Comparison of ENCODE assay signal across 8 mouse cellular contexts in genomic region chr19:38054149-38054719, GRCm38 (mm10). TPM values are rescaled to one million over a fixed set of nuclear protein-coding genes. Genes with fewer than 3 reads are reported as not detected.
DNase-seq lines count a peak whose midpoint lies in the region; ATAC-seq and TF ChIP-seq lines count a peak whose summit lies in the region.

No protein-coding gene starts in this region.

- no peak for TF ChIP-seq CTCF in lung, embryonic 14.5 days (IDR thresholded peaks at IDR 0.05; ENCODE audit: low read depth)

- peak; percentile 90 for ATAC-seq in kidney, embryonic 14.5 days (ENCODE audit: low FRiP score, low TSS enrichment)
- ATAC-seq in lung, embryonic 14.5 days (ENCODE audit: insufficient read depth): peak; percentile 91
- peak; percentile 73 for ATAC-seq in neutrophil, adult 5-6 weeks (ENCODE audit: extremely low read depth, insufficient number of reproducible peaks, low FRiP score, poor library complexity, severe bottlenecking)

- WGBS in kidney, embryonic 14.5 days: 2% methylated on average over 23 of the region's 23 CpGs
- WGBS in lung, embryonic 14.5 days: under 1% methylated on average over 23 of the region's 23 CpGs

- H3K27ac ChIP-seq in kidney, embryonic 14.5 days (ENCODE audit: low read depth, low read length): 0 out of 2 replicates have a peak overlapping the region, but pooled peaks have one; percentile 15
- H3K27ac ChIP-seq in lung, embryonic 14.5 days (ENCODE audit: low read depth): peak overlapping the region; percentile 54; the same call in 1 of the 2 replicates

- peak overlapping the region; percentile 56 for H3K4me2 ChIP-seq in kidney, embryonic 14.5 days (replicated peaks; ENCODE audit: low read depth, low read length)
- peak overlapping the region; percentile 69 for H3K4me2 ChIP-seq in lung, embryonic 14.5 days

- no peaks in the 10 kb centered on the region for H3K27me3 ChIP-seq in kidney, embryonic 14.5 days (ENCODE audit: control insufficient read depth, insufficient read depth, low read length)
- no peaks in the 10 kb centered on the region for H3K27me3 ChIP-seq in lung, embryonic 14.5 days (ENCODE audit: insufficient read depth, low read length)

- H3K36me3 ChIP-seq in kidney, embryonic 14.5 days (ENCODE audit: control insufficient read depth, insufficient read depth, low read length): peaks cover 14% of the 10 kb centered on the region; the same call in 1 of the 2 replicates
- peaks cover 21% of the 10 kb centered on the region for H3K36me3 ChIP-seq in lung, embryonic 14.5 days (ENCODE audit: insufficient read depth)

- peak; percentile 37 to 60 for DNase-seq in frontal cortex, postnatal 14 days (ENCODE audit: low spot score in 2 of 2)
- DNase-seq in frontal cortex, adult 2 months (ENCODE audit: extremely low spot score in 1 of 2, low spot score in 1 of 2): no peak
- peak; percentile 71 to 84 for DNase-seq in CD8-positive naive resting alpha-beta T cell, adult 2 months (ENCODE audit: low read depth in 2 of 2, low spot score in 2 of 2)
- DNase-seq in c-Kit-positive CD71-positive TER-119-positive erythroid progenitor cells, embryonic 14.5 days (ENCODE audit: low spot score): peak; percentile 29
- DNase-seq in heart, adult 9 months (ENCODE audit: low spot score in 2 of 2): peak; percentile 75 to 82
- DNase-seq in lung, embryonic 14.5 days: peak; percentile 84

- peaks cover 11% of the 10 kb centered on the region; the same call in 1 of the 2 replicates for H3K4me1 ChIP-seq in kidney, embryonic 14.5 days (ENCODE audit: control insufficient read depth, insufficient read depth, low read length)
- peaks cover 2% of the 10 kb centered on the region; the same call in 1 of the 2 replicates for H3K4me1 ChIP-seq in lung, embryonic 14.5 days (ENCODE audit: insufficient read depth)

- H3K9ac ChIP-seq in kidney, embryonic 14.5 days (ENCODE audit: low read depth, low read length): peak overlapping the region; percentile 37
- peak overlapping the region; percentile 58 for H3K9ac ChIP-seq in lung, embryonic 14.5 days

- H3K9me3 ChIP-seq in kidney, embryonic 14.5 days (ENCODE audit: control insufficient read depth, low read length): no peaks in the 10 kb centered on the region
- H3K9me3 ChIP-seq in lung, embryonic 14.5 days (ENCODE audit: low read depth, low read length): no peaks in the 10 kb centered on the region

- H3K4me3 ChIP-seq in kidney, embryonic 14.5 days (ENCODE audit: low read length): peak overlapping the region; percentile 79
- peak overlapping the region; percentile 52 for H3K4me3 ChIP-seq in lung, embryonic 14.5 days (ENCODE audit: low read depth, low read length)

RNA-seq across cellular contexts. Expression of gene Cep55, which starts 0.6 kb away (rescaled TPM):
- polyA plus RNA-seq in frontal cortex, adult 2 months (2012; rRNA removed): 0.48 and 0.50 TPM in 2 replicates
- polyA plus RNA-seq in kidney, embryonic 14.5 days (2014; fragmentation: Nextera tagmentation; extraction: Ambion mirVana): 28.1 and 33.0 TPM in 2 replicates
- polyA plus RNA-seq in lung, embryonic 14.5 days (2014; fragmentation: Nextera tagmentation; extraction: Ambion mirVana): 44.5 and 47.7 TPM in 2 replicates
- total RNA-seq in neutrophil, adult 5-6 weeks (2017): 1.5 and 2.8 TPM in 2 replicates

RNA-seq across cellular contexts. Expression of gene Myof, which starts 10.9 kb away (rescaled TPM):
- polyA plus RNA-seq in frontal cortex, adult 2 months (2012; rRNA removed): 5.0 and 7.1 TPM in 2 replicates
- polyA plus RNA-seq in kidney, embryonic 14.5 days (2014; fragmentation: Nextera tagmentation; extraction: Ambion mirVana): 14.5 and 17.1 TPM in 2 replicates
- polyA plus RNA-seq in lung, embryonic 14.5 days (2014; fragmentation: Nextera tagmentation; extraction: Ambion mirVana): 37.9 and 41.0 TPM in 2 replicates
- 5.6 and 6.6 TPM in 2 replicates for total RNA-seq in neutrophil, adult 5-6 weeks (2017)

RNA-seq across cellular contexts. Expression of gene Ffar4, which starts 42.6 kb away (rescaled TPM):
- polyA plus RNA-seq in frontal cortex, adult 2 months (2012; rRNA removed): 0.06 TPM in 2 replicates
- 1.0 and 1.1 TPM in 2 replicates for polyA plus RNA-seq in kidney, embryonic 14.5 days (2014; fragmentation: Nextera tagmentation; extraction: Ambion mirVana)
- polyA plus RNA-seq in lung, embryonic 14.5 days (2014; fragmentation: Nextera tagmentation; extraction: Ambion mirVana): 3.1 and 3.3 TPM in 2 replicates
- total RNA-seq in neutrophil, adult 5-6 weeks (2017): not detected in 2 replicates

Comparison
In these comparisons a context has a peak if more than half of its experiments do, and no peak if none do; other contexts are left out.
1. DNase-seq: peak in frontal cortex, postnatal 14 days (2 of 2), CD8-positive naive resting alpha-beta T cell, adult 2 months (2 of 2), c-Kit-positive CD71-positive TER-119-positive erythroid progenitor cells, embryonic 14.5 days (single experiment), heart, adult 9 months (2 of 2) and lung, embryonic 14.5 days (single experiment); none in frontal cortex, adult 2 months (0 of 2).
2. RNA of gene Cep55, which starts 0.6 kb away (polyA plus RNA-seq): 44.5 to 47.7 TPM in lung, embryonic 14.5 days and 28.1 to 33.0 TPM in kidney, embryonic 14.5 days; 0.48 to 0.50 TPM in frontal cortex, adult 2 months; every median in the first group is over 10 times any median in the second.
3. Peak in every context shown above with its lines, with median percentiles within 50 percentile points of each other: ATAC-seq.